ENCODE assay signal across 21 mouse cellular contexts in genomic region chr14:19740147-19740738, GRCm38 (mm10). TPM values are rescaled to one million over a fixed set of nuclear protein-coding genes. Genes with fewer than 3 reads are reported as not detected.
DNase-seq lines count a peak whose midpoint lies in the region; ATAC-seq and TF ChIP-seq lines count a peak whose summit lies in the region.
"Had no signal": no experiment of that assay in that cellular context is flagged by ENCODE, and none has a peak within 500 bp of the region (broad histone marks: within the 10 kb centered on the region; RNA-seq: fewer than 3 reads in every experiment).

No protein-coding gene starts in this region.

- no peak overlapping the region for H3K4me2 ChIP-seq in stomach, postnatal 0 days (replicated peaks; ENCODE audit: low read depth)
- H3K4me2 ChIP-seq: embryonic facial prominence, embryonic 13.5 days; heart, embryonic 13.5 days; hindbrain, embryonic 15.5 days had no signal

- DNase-seq in cerebellum, postnatal 10 days = peak; percentile 26 to 54
- DNase-seq in cerebellum, adult 2 months = no peak
- peak; percentile 59 for DNase-seq in heart, adult 11 months
- DNase-seq in heart, adult 2 months = no peak
- DNase-seq in brain, embryonic 14.5 days (ENCODE audit: low read depth) = peak; percentile 60
- no peak for DNase-seq in stomach, postnatal 0 days (ENCODE audit: low spot score)
- no peak for DNase-seq in frontal cortex, adult 2 months (ENCODE audit: extremely low spot score in 1 of 2, low spot score in 1 of 2)
- DNase-seq: adrenal gland, adult 8-10 months; adrenal gland, postnatal 36 days; B cell, adult 2 months; cerebellum, adult 11 months; cerebellum, adult 9-10 months; cerebellum, postnatal 36 days; gastrocnemius, postnatal 14 days; heart, postnatal 36 days had no signal

- no peaks in the 10 kb centered on the region for H3K9me3 ChIP-seq in stomach, postnatal 0 days (ENCODE audit: control insufficient read depth, low read length)
- H3K9me3 ChIP-seq: embryonic facial prominence, embryonic 13.5 days; G1E; heart, embryonic 13.5 days; hindbrain, embryonic 15.5 days had no signal

- no peak overlapping the region for H3K27ac ChIP-seq in cerebellum, adult 2 months (ENCODE audit: insufficient read depth, low read length)
- H3K27ac ChIP-seq in heart, adult 2 months = no peak overlapping the region
- H3K27ac ChIP-seq in stomach, postnatal 0 days (replicated peaks) = no peak overlapping the region
- H3K27ac ChIP-seq: embryonic facial prominence, embryonic 13.5 days; heart, embryonic 13.5 days; hindbrain, embryonic 15.5 days had no signal

- no peak overlapping the region for H3K9ac ChIP-seq in heart, adult 2 months (ENCODE audit: low read depth, low read length)
- H3K9ac ChIP-seq in stomach, postnatal 0 days (ENCODE audit: low read length) = no peak overlapping the region
- H3K9ac ChIP-seq: embryonic facial prominence, embryonic 13.5 days; heart, embryonic 13.5 days; hindbrain, embryonic 15.5 days had no signal

- H3K27me3 ChIP-seq in cerebellum, adult 2 months (ENCODE audit: control insufficient read depth, insufficient read depth, low read length) = no peaks in the 10 kb centered on the region
- H3K27me3 ChIP-seq in heart, adult 2 months (ENCODE audit: control insufficient read depth, insufficient read depth, low read length) = no peaks in the 10 kb centered on the region
- no peaks in the 10 kb centered on the region for H3K27me3 ChIP-seq in stomach, postnatal 0 days (ENCODE audit: control insufficient read depth, insufficient read depth, low read length)
- H3K27me3 ChIP-seq: embryonic facial prominence, embryonic 13.5 days; heart, embryonic 13.5 days; hindbrain, embryonic 15.5 days had no signal

- TF ChIP-seq CTCF in cerebellum, adult 2 months (IDR thresholded peaks at IDR 0.05; ENCODE audit: borderline replicate concordance, insufficient read depth, low read depth, low read length) = no peak
- no peak for TF ChIP-seq CTCF in heart, adult 2 months (IDR thresholded peaks at IDR 0.05)
- no peak for TF ChIP-seq CTCF in brain, embryonic 14.5 days (IDR thresholded peaks at IDR 0.05; ENCODE audit: borderline replicate concordance, extremely low read depth, insufficient read depth, insufficient read length)
- no peak for TF ChIP-seq CTCF in stomach, postnatal 0 days (IDR thresholded peaks at IDR 0.05; ENCODE audit: low read depth)

- no peaks in the 10 kb centered on the region for H3K36me3 ChIP-seq in heart, adult 2 months (ENCODE audit: control insufficient read depth, insufficient read depth, low read length)
- H3K36me3 ChIP-seq in stomach, postnatal 0 days (ENCODE audit: control insufficient read depth, insufficient read depth, low read length) = no peaks in the 10 kb centered on the region
- H3K36me3 ChIP-seq: embryonic facial prominence, embryonic 13.5 days; G1E; heart, embryonic 13.5 days; hindbrain, embryonic 15.5 days had no signal

- TF ChIP-seq POLR2A in cerebellum, adult 2 months (IDR thresholded peaks at IDR 0.05; ENCODE audit: borderline replicate concordance, insufficient read depth, low read length) = no peak
- TF ChIP-seq POLR2A in heart, adult 2 months (IDR thresholded peaks at IDR 0.05; ENCODE audit: insufficient read depth, low read depth, low read length) = no peak
- no peak for TF ChIP-seq POLR2A in brain, embryonic 14.5 days (IDR thresholded peaks at IDR 0.05; ENCODE audit: borderline replicate concordance, extremely low read depth, insufficient read depth, insufficient read length, poor library complexity, severe bottlenecking)

- WGBS in cerebellum, adult 2 months = 42% methylated on average over 6 of the region's 6 CpGs
- 85% methylated on average over 6 of the region's 6 CpGs for WGBS in heart, adult 2 months
- 75% methylated on average over 6 of the region's 6 CpGs for WGBS in stomach, postnatal 0 days

- no peaks in the 10 kb centered on the region for H3K4me1 ChIP-seq in cerebellum, adult 2 months (ENCODE audit: control insufficient read depth, insufficient read depth, low read length)
- H3K4me1 ChIP-seq in heart, adult 2 months (ENCODE audit: control insufficient read depth, insufficient read depth, low read length) = peaks cover 3% of the 10 kb centered on the region
- no peaks in the 10 kb centered on the region; the same call in 1 of the 2 replicates for H3K4me1 ChIP-seq in stomach, postnatal 0 days (replicated peaks; ENCODE audit: control insufficient read depth, insufficient read depth)

- intact Hi-C loops in heart, adult 2 months (cut with DNase I) = no loop called here

- ATAC-seq in stomach, postnatal 0 days (ENCODE audit: low FRiP score, low TSS enrichment) = 0 out of 2 replicates have a peak, but pooled peaks have one; percentile 15
- ATAC-seq: CD4-positive, CD25-positive, alpha-beta regulatory T cell, adult 4 months; intestine, embryonic 16.5 days had no signal

- no peak overlapping the region for H3K4me3 ChIP-seq in cerebellum, adult 2 months (replicated peaks; ENCODE audit: insufficient read depth, low read depth, low read length)
- H3K4me3 ChIP-seq in heart, adult 2 months = no peak overlapping the region
- no peak overlapping the region for H3K4me3 ChIP-seq in stomach, postnatal 0 days (ENCODE audit: low read depth, low read length)
- H3K4me3 ChIP-seq: embryonic facial prominence, embryonic 13.5 days; heart, embryonic 13.5 days; hindbrain, embryonic 15.5 days had no signal

- no peaks in the 10 kb centered on the region for H3K79me2 ChIP-seq in heart, adult 2 months (replicated peaks; ENCODE audit: control insufficient read depth, insufficient read depth, low read length)

- TF ChIP-seq EP300 in heart, adult 2 months (IDR thresholded peaks at IDR 0.05; ENCODE audit: insufficient read depth, low read depth, low read length) = no peak
- TF ChIP-seq EP300 in stomach, postnatal 0 days (optimal IDR thresholded peaks at IDR 0.05) = no peak

RNA-seq across cellular contexts. Expression of gene Nid2, which starts 10.8 kb away (rescaled TPM):
- polyA plus RNA-seq in cerebellum, adult 2 months (2012; rRNA removed) = 1.5 and 2.2 TPM in 2 replicates
- 10 to 100 TPM; 21.2 to 21.6 TPM for total RNA-seq in heart, adult 2 months (2021)
- 12.1 and 14.3 TPM in 2 replicates for polyA plus RNA-seq in heart, adult 2 months (2012; rRNA removed)
- 13.8 and 33.2 TPM in 2 replicates for polyA plus RNA-seq in brain, embryonic 14.5 days (2012; rRNA removed)
- 13.5 and 16.4 TPM in 2 replicates for polyA plus RNA-seq in stomach, postnatal 0 days (2015; fragmentation: Nextera tagmentation; extraction: Ambion mirVana)
- 4.6 and 5.7 TPM in 2 replicates for polyA plus RNA-seq in frontal cortex, adult 2 months (2012; rRNA removed)

Comparison
In these comparisons a context has a peak if more than half of its experiments do, and no peak if none do; other contexts are left out.
1. DNase-seq: peak in cerebellum, postnatal 10 days (2 of 2), heart, adult 11 months (single experiment) and brain, embryonic 14.5 days (single experiment); none in cerebellum, adult 2 months (0 of 2), heart, adult 2 months (0 of 2), stomach, postnatal 0 days (single experiment) and frontal cortex, adult 2 months (0 of 2).